Mouse (Mus musculus) small intestine, adult 2 months (tissue): ENCODE results near the gene Armh2.

ENCODE experiments used
- CTCF ChIP-seq: fragments of 200-500 bp; IDR thresholded peaks from 2 replicates; pipeline ENCODE4 v1.5.1; 2012; ENCODE audit warnings: low read depth, mild to moderate bottlenecking, control low read depth, inconsistent platforms, low read length, moderate library complexity, mixed read lengths; ENCODE audit not compliant: insufficient replicate concordance, insufficient read length; ENCODE audit errors: extremely low read depth
- POLR2A ChIP-seq: fragments of 200-500 bp; IDR thresholded peaks from 2 replicates; pipeline ENCODE4 v1.6.1; 2012; ENCODE audit warnings: low read depth, mild to moderate bottlenecking, control low read depth, inconsistent platforms, low read length, moderate library complexity

GRCm38 (mm10) chr13:24702128-24702527, 38.9 kb upstream of the Armh2 start:
- TF ChIP-seq POLR2A (no peak), CTCF (no peak)
